Mouse (Mus musculus) forelimb bud, embryonic 11.5 days (tissue): ENCODE results near the gene Mrps5.
"Not testable (repeated sequence)": the region's sequence is repeated elsewhere in the genome, so short reads cannot be mapped to it uniquely, and the experiment has no call there.

Source experiments
- DNase-seq: peaks from one replicate; pipeline ENCODE4 v3.0.0-alpha.2; 2012; ENCODE audit warnings: low read depth, low spot score

The Mrps5 gene

GRCm38 (mm10) chr2:127586694-127587513 is at the start of gene Mrps5, which contains the start of gene Zfp661:
Mrps5 (plus strand) TSS chr2:127587222.
Zfp661 (minus strand) TSS chr2:127587094.
- DNase-seq: peak; percentile 69

GRCm38 (mm10) chr2:127537548-127537947 is 49.5 kb upstream of the Mrps5 start:
- DNase-seq: no peak

GRCm38 (mm10) chr2:127539494-127539893 is 47.5 kb upstream of the Mrps5 start:
- DNase-seq: no peak

GRCm38 (mm10) chr2:127541185-127541584 is 45.8 kb upstream of the Mrps5 start, which contains the start of gene Prom2:
Prom2 (minus strand) TSS chr2:127541467.
- DNase-seq: no peak

- no peak for DNase-seq
These were observed 45.3 kb upstream of the Mrps5 start for GRCm38 (mm10) chr2:127541697-127542096.

GRCm38 (mm10) chr2:127548342-127549074 is 38.5 kb upstream of the Mrps5 start:
- no peak for DNase-seq

- DNase-seq: no peak
These were observed 37.3 kb upstream of the Mrps5 start for GRCm38 (mm10) chr2:127549711-127550110.

- no peak for DNase-seq
These were observed 36.6 kb upstream of the Mrps5 start for GRCm38 (mm10) chr2:127550446-127550845.

GRCm38 (mm10) chr2:127551078-127551477 is 35.9 kb upstream of the Mrps5 start:
- no peak for DNase-seq

- peak; percentile 94 for DNase-seq
These were observed 27.7 kb upstream of the Mrps5 start for GRCm38 (mm10) chr2:127559070-127559966.

- no peak for DNase-seq
These were observed 13.7 kb upstream of the Mrps5 start for GRCm38 (mm10) chr2:127573322-127573721.

- peak; percentile 95 for DNase-seq
These were observed 2.6 kb upstream of the Mrps5 start for GRCm38 (mm10) chr2:127584436-127584858.

- no peak for DNase-seq
These were observed 457 bp downstream of the Mrps5 start for GRCm38 (mm10) chr2:127587514-127587844.

GRCm38 (mm10) chr2:127588897-127589296 is 1.9 kb downstream of the Mrps5 start:
- no peak for DNase-seq

GRCm38 (mm10) chr2:127590204-127590603 is 3.2 kb downstream of the Mrps5 start:
- DNase-seq: no peak

GRCm38 (mm10) chr2:127590840-127591239 is 3.8 kb downstream of the Mrps5 start:
- no peak for DNase-seq

GRCm38 (mm10) chr2:127603383-127603782 is 16.4 kb downstream of the Mrps5 start:
- not testable (repeated sequence) for DNase-seq

- DNase-seq: no peak
These were observed 18.2 kb downstream of the Mrps5 start for GRCm38 (mm10) chr2:127605203-127605602.

GRCm38 (mm10) chr2:127608234-127608633 is 21.2 kb downstream of the Mrps5 start:
- peak; percentile 54 for DNase-seq

GRCm38 (mm10) chr2:127608986-127609385 is 22.0 kb downstream of the Mrps5 start:
- DNase-seq: peak; percentile 58

GRCm38 (mm10) chr2:127611386-127611785 is 24.4 kb downstream of the Mrps5 start:
- DNase-seq: no peak

- DNase-seq: no peak
These were observed 25.3 kb downstream of the Mrps5 start for GRCm38 (mm10) chr2:127612288-127612687.
